Mouse (Mus musculus) small intestine, adult 2 months (tissue): Measurements from ENCODE around the gene Mmp9.

Experiments
- CTCF ChIP-seq: fragments of 200-500 bp; IDR thresholded peaks from 2 replicates; pipeline ENCODE4 v1.5.1; 2012; ENCODE audit warnings: low read depth, mild to moderate bottlenecking, control low read depth, inconsistent platforms, low read length, moderate library complexity, mixed read lengths; ENCODE audit not compliant: insufficient replicate concordance, insufficient read length; ENCODE audit errors: extremely low read depth
- POLR2A ChIP-seq: fragments of 200-500 bp; IDR thresholded peaks from 2 replicates; pipeline ENCODE4 v1.6.1; 2012; ENCODE audit warnings: low read depth, mild to moderate bottlenecking, control low read depth, inconsistent platforms, low read length, moderate library complexity

DNA sequence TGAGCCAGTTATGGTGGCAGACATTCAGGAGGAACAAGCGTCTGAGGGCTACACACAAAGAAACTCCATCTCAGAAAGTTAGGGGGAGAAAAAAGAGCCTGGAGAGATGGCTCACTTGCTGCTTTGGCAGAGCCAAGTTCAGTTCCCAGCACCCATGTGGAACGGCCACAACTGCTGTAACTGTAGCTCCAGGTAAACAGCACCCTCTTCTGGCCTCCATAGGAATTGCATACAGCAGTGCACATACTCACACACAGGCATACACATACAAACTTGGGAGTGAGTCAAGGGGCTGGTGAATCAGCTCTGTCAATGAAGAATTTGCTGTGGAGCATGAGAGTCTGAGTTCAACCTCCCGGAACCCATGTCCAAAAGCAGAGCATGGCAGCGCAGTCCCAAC lies 34.5 kb upstream of the Mmp9 start:
- peak; percentile 41; the same call in 1 of the 2 replicates for TF ChIP-seq CTCF
- no peak for TF ChIP-seq POLR2A
